ENCODE assay signal across 9 mouse cellular contexts in genomic region chr6:136989824-136990497, GRCm38 (mm10). TPM values are rescaled to one million over a fixed set of nuclear protein-coding genes. Genes with fewer than 3 reads are reported as not detected.
A peak's percentile ranks its signal among the peaks of the same experiment; 100 is the strongest.
DNase-seq lines count a peak whose midpoint lies in the region; ATAC-seq lines count a peak whose summit lies in the region.
"Had no signal": no experiment of that assay in that cellular context is flagged by ENCODE, and none has a peak within 500 bp of the region (broad histone marks: within the 10 kb centered on the region; RNA-seq: fewer than 3 reads in every experiment).

No protein-coding gene starts in this region.

- no peaks in the 10 kb centered on the region for H3K9me3 ChIP-seq in heart, embryonic 12.5 days (replicated peaks)
- no peaks in the 10 kb centered on the region for H3K9me3 ChIP-seq in limb, embryonic 12.5 days

- no peaks in the 10 kb centered on the region for H3K4me1 ChIP-seq in heart, embryonic 12.5 days (replicated peaks)
- H3K4me1 ChIP-seq in limb, embryonic 12.5 days (replicated peaks): peaks cover 15% of the 10 kb centered on the region; the same call in 1 of the 2 replicates

- H3K36me3 ChIP-seq in heart, embryonic 12.5 days: no peaks in the 10 kb centered on the region
- no peaks in the 10 kb centered on the region for H3K36me3 ChIP-seq in limb, embryonic 12.5 days

- no peak overlapping the region for H3K27ac ChIP-seq in heart, embryonic 12.5 days (ENCODE audit: poor library complexity, severe bottlenecking)
- no peak overlapping the region for H3K27ac ChIP-seq in limb, embryonic 12.5 days

- no peak overlapping the region for H3K9ac ChIP-seq in heart, embryonic 12.5 days
- H3K9ac ChIP-seq in limb, embryonic 12.5 days (replicated peaks): no peak overlapping the region

- 26% methylated on average over 11 of the region's 11 CpGs for WGBS in heart, embryonic 12.5 days
- WGBS in limb, embryonic 12.5 days: 32% methylated on average over 11 of the region's 11 CpGs

- no peak for ATAC-seq in heart, embryonic 12.5 days (ENCODE audit: insufficient number of reproducible peaks, low FRiP score)
- peak; percentile 40; the same call in 1 of the 2 replicates for ATAC-seq in limb, embryonic 12.5 days (ENCODE audit: insufficient number of reproducible peaks, insufficient read depth, low FRiP score, low TSS enrichment, low read depth)

- H3K4me2 ChIP-seq in heart, embryonic 12.5 days: peak overlapping the region; percentile 48
- no peak overlapping the region for H3K4me2 ChIP-seq in limb, embryonic 12.5 days

- 0 out of 2 replicates have a peak overlapping the region, but pooled peaks have one; percentile 5 for H3K4me3 ChIP-seq in heart, embryonic 12.5 days
- no peak overlapping the region for H3K4me3 ChIP-seq in limb, embryonic 12.5 days (replicated peaks)

- intact Hi-C loops in heart, postnatal 36 days (cut with DNase I): loop anchor here (10.0 kb wide), 1 partner anchor 365 kb away; no protein-coding TSS in a partner anchor

- no peak for DNase-seq in heart, postnatal 36 days
- DNase-seq in A20 (ENCODE audit: low read depth, low spot score): peak; percentile 52
- DNase-seq in embryo, embryonic 11 days: peak; percentile 44
- no peak for DNase-seq in layer of hippocampus, adult 8-10 months (ENCODE audit: low spot score in 2 of 2)
- DNase-seq in yolk sac, embryonic 10.5 days (ENCODE audit: low spot score): no peak
- no peak for DNase-seq in adrenal gland, adult (ENCODE audit: inconsistent age in 2 of 2, low spot score in 1 of 2)
- DNase-seq: right cerebral cortex, postnatal 25 days had no signal

- no peaks in the 10 kb centered on the region for H3K27me3 ChIP-seq in heart, embryonic 12.5 days (replicated peaks)
- H3K27me3 ChIP-seq in limb, embryonic 12.5 days: no peaks in the 10 kb centered on the region

RNA-seq across cellular contexts. Expression of gene Arhgdib, which starts 48.3 kb away (rescaled TPM):
- polyA plus RNA-seq in heart, embryonic 12.5 days (2016; fragmentation: Nextera tagmentation; extraction: Ambion mirVana): 93.8 and 99.8 TPM in 2 replicates
- 10 to 100 TPM; 25.5 to 27.2 TPM for total RNA-seq in heart, postnatal 36 days (2021)
- polyA plus RNA-seq in limb, embryonic 12.5 days (2016; fragmentation: Nextera tagmentation; extraction: Ambion mirVana): 33.9 and 42.1 TPM in 2 replicates
- 10 to 100 TPM in 3 of 4 experiments, 1 to 10 TPM in 1; 9.9 to 23.4 (median 17.1) TPM for total RNA-seq in layer of hippocampus, adult 8-10 months (2022)

Comparison
In these comparisons a context has a peak if more than half of its experiments do, and no peak if none do; other contexts are left out.
1. DNase-seq: peak in A20 (single experiment) and embryo, embryonic 11 days (single experiment); none in heart, postnatal 36 days (0 of 2), layer of hippocampus, adult 8-10 months (0 of 2), yolk sac, embryonic 10.5 days (single experiment) and adrenal gland, adult (0 of 2).